Mouse (Mus musculus) heart, embryonic 14.5 days (tissue): ENCODE measurements at regions not wholly inside any gene's neighbourhood (a gene's known extent, or its start where the extent isn't known, plus 50 kb on each side); places are given as distances from the start of the nearest gene placed in this dataset.
"Not testable (repeated sequence)": the region's sequence is repeated elsewhere in the genome, so short reads cannot be mapped to it uniquely, and the experiment has no call there.

ENCODE experiments used
- ATAC-seq: fragments of 200-750 bp; cut with Nextera tagmentation; 2 replicates; pipeline ENCODE4 v1.8.0; 2017; ENCODE audit warnings: low read depth, moderate TSS enrichment; ENCODE audit not compliant: insufficient number of reproducible peaks, insufficient read depth, low FRiP score
- H3K27ac ChIP-seq, 2 experiments: fragments of 200-500 bp in 1 of 2; fragments of 300-500 bp in 1 of 2; sonication (generic) in 1 of 2; replicated peaks in 1 of 2; 2 replicates each; pipeline ENCODE4 v1.5.1; 2012 to 2014; ENCODE audit warnings: low read depth in 2 of 2, low read length in 2 of 2, control low read depth in 1 of 2, mild to moderate bottlenecking in 1 of 2, mixed read lengths in 1 of 2; ENCODE audit not compliant: control insufficient read depth in 1 of 2, insufficient read depth in 1 of 2
- H3K27me3 ChIP-seq: fragments of 300-500 bp; sonication (generic); 2 replicates; pipeline ENCODE4 v1.6.1; 2014; ENCODE audit warnings: mild to moderate bottlenecking, low read length, control low read depth; ENCODE audit not compliant: control insufficient read depth, insufficient read depth
- H3K36me3 ChIP-seq: fragments of 300-500 bp; sonication (generic); 2 replicates; pipeline ENCODE4 v1.6.1; 2014; ENCODE audit warnings: mild to moderate bottlenecking, control low read depth, low read length, mixed read lengths; ENCODE audit not compliant: control insufficient read depth, insufficient read depth
- H3K4me1 ChIP-seq, 2 experiments: fragments of 200-500 bp in 1 of 2; fragments of 300-500 bp in 1 of 2; sonication (generic) in 1 of 2; 2 replicates each; pipeline ENCODE4 v1.6.1; 2012 to 2014; ENCODE audit warnings: low read length in 2 of 2, control low read depth in 1 of 2, mixed read lengths in 1 of 2; ENCODE audit not compliant: control insufficient read depth in 2 of 2, insufficient read depth in 2 of 2
- H3K4me2 ChIP-seq: fragments of 300-500 bp; sonication (generic); 2 replicates; pipeline ENCODE4 v1.6.1; 2014; ENCODE audit warnings: mild to moderate bottlenecking, low read length
- H3K4me3 ChIP-seq, 2 experiments: fragments of 200-500 bp in 1 of 2; fragments of 300-500 bp in 1 of 2; sonication (generic) in 1 of 2; 2 replicates each; pipeline ENCODE4 v1.5.1; 2012 to 2014; ENCODE audit warnings: low read length in 2 of 2, mild to moderate bottlenecking in 2 of 2, control low read depth in 1 of 2, low read depth in 1 of 2, moderate library complexity in 1 of 2; ENCODE audit not compliant: control insufficient read depth in 1 of 2, insufficient read depth in 1 of 2
- H3K9ac ChIP-seq: fragments of 300-500 bp; sonication (generic); 2 replicates; pipeline ENCODE4 v1.6.1; 2014; ENCODE audit warnings: mild to moderate bottlenecking, low read length
- H3K9me3 ChIP-seq: fragments of 300-500 bp; sonication (generic); 2 replicates; pipeline ENCODE4 v1.6.1; 2016; ENCODE audit warnings: low read length, control low read depth; ENCODE audit not compliant: control insufficient read depth
- WGBS: fragments of 180-500 bp; shearing (Covaris S2); extraction: QIAGEN DNeasy Blood & Tissue Kit; methylation state at CpG from one replicate; pipeline ENCODE4 v1.1.7; 2014; 5-methylcytosine and 5-hydroxymethylcytosine counted together

DNA sequence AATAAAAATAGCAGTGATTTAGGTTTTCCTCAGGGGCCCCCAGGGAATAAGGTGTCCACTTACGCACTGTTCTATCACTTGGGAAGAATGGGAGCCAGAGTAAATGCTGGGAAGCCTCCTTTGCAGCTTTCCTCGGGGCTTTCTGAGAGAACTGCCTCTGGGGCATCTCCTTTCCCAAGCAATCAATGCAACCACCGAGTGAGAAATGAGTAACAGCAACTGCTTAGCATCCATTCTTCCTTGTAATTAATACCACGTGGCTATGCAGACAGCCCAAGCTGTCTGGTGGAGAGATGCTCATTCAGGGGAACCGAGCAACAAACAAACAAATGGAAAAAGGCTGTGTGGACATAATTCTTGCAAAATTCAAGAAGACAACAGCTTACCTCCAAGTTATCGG is 117.9 kb upstream of the Camk1g start:
- H3K9ac ChIP-seq = no peak overlapping the region
- ATAC-seq = no peak
- no peak overlapping the region for H3K27ac ChIP-seq
- H3K9me3 ChIP-seq = no peaks in the 10 kb centered on the region
- WGBS = 66% methylated on average over 6 of the region's 6 CpGs
- H3K27me3 ChIP-seq = no peaks in the 10 kb centered on the region
- H3K4me3 ChIP-seq = no peak overlapping the region
- H3K4me1 ChIP-seq = no peaks in the 10 kb centered on the region
- no peaks in the 10 kb centered on the region for H3K36me3 ChIP-seq
- H3K4me2 ChIP-seq = no peak overlapping the region

DNA sequence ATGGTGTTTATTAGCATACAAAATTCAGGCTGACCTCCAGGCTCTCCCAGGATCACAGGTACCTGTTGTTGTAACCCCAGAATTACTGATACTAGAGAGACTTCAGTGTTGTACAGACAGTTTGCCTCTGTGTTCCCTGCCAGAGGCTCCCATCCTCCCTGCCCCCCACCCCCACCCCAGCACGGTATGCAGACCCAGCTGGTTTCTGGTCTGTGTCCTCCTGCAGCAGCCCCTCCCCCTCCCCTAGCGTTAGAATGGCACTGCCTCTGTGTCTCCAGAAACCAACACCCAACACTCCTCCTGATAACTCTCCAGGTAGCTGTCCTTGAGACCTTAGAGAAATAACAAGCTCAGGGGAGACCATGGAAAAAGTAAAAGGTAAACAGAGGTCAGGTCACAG is 116.6 kb upstream of the Camk1g start:
- ATAC-seq, H3K4me3 ChIP-seq, H3K4me2 ChIP-seq, H3K27me3 ChIP-seq, H3K36me3 ChIP-seq, H3K27ac ChIP-seq, H3K4me1 ChIP-seq, H3K9me3 ChIP-seq, H3K9ac ChIP-seq: not testable (repeated sequence)
- WGBS = 0% methylated on average over 2 of the region's 2 CpGs

DNA sequence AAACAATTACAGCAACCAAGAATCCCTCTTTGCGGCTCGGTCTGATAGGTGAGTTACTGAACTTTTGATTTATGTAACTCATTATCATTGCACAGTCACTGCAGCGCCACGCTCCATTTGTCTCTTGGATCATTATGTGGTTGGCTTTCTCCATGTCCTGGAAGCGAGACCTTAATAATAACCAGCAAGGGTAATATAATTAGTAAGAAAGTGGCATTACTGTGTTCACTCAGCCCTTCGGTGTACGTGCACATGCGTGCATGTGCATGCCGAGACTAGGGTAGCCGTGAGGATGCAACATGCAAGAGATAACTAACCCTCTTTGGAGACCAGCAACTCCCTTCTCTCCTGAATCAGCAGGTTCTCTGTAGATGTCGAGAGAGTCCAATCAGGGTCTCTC is 114.9 kb upstream of the Camk1g start:
- no peak for ATAC-seq
- Histone ChIP-seq H3K4me2 (no peak overlapping the region), H3K4me1 (no peaks in the 10 kb centered on the region), H3K9me3 (no peaks in the 10 kb centered on the region), H3K27ac (no peak overlapping the region), H3K27me3 (no peaks in the 10 kb centered on the region), H3K4me3 (no peak overlapping the region), H3K9ac (no peak overlapping the region), H3K36me3 (no peaks in the 10 kb centered on the region)
- WGBS = 89% methylated on average over 11 of the region's 11 CpGs

DNA sequence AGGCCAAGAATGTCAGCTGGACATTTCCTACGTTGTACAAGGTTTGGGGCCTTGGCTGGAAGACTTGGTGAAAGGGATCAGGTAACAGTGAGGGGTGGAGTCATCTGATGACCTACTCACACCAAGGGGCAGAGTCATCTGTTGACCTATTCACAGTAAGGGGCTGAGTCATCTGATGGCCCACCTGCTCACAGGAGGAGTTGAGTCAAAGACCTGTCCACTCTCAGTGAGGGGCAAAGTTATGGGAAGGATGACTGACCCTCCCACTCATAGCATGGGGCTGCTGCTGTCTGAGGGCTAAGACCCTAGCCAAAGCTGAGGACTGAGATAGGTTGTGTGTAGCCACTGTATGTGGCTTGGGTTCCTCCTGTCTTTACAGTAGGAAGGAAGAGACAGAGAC is 107.2 kb upstream of the Camk1g start:
- ATAC-seq = no peak
- WGBS = 60% methylated on average over 1 of the region's 1 CpGs
- Histone ChIP-seq H3K4me3 (no peak overlapping the region), H3K4me1 (no peaks in the 10 kb centered on the region), H3K36me3 (no peaks in the 10 kb centered on the region), H3K9me3 (no peaks in the 10 kb centered on the region), H3K27ac (no peak overlapping the region), H3K9ac (no peak overlapping the region), H3K27me3 (no peaks in the 10 kb centered on the region), H3K4me2 (no peak overlapping the region)

DNA sequence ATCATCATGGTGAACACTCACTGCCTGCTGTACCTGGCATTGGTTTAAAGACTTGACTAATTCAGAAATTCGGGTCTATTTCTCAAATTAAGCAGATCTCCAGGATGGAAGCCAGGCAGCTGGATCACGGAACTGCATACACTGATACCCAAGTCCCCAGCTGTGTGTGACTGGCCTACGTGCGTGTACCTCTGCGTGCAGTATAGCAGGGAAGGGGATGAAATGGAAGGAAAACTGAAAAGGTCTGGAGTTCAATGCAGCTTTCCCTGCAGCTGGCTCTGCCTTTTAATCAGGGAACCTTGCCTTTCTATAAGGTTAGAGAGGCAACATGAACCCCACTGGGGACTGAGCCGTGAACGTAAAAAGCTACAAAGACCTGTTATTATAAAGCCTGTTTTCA is 106.7 kb upstream of the Camk1g start:
- Histone ChIP-seq H3K4me3 (no peak overlapping the region), H3K4me2 (no peak overlapping the region), H3K9me3 (no peaks in the 10 kb centered on the region), H3K27ac (no peak overlapping the region), H3K4me1 (no peaks in the 10 kb centered on the region), H3K36me3 (no peaks in the 10 kb centered on the region), H3K27me3 (no peaks in the 10 kb centered on the region), H3K9ac (no peak overlapping the region)
- 91% methylated on average over 7 of the region's 7 CpGs for WGBS
- no peak for ATAC-seq

DNA sequence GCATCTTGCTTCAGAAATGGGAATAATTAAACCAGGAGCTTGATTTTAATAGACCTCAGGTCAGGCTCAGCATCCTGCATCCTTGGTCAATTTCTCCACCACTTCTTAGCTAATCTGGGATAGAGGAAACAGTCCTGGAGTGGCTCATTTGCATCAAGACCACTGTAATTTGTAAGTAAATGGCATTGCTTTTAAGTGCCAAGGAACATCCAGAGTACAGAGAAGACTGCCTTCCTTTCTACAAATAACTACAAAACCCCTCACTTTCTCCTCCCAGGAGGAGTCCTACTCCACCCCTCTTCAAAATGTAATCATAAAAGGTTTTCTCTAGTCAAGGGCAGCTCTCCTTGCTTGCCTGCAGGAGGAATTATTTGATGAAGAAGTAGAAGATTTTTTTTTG is 96.2 kb upstream of the Camk1g start:
- Histone ChIP-seq H3K27me3 (no peaks in the 10 kb centered on the region), H3K27ac (no peak overlapping the region), H3K9ac (no peak overlapping the region), H3K4me2 (no peak overlapping the region), H3K4me3 (no peak overlapping the region), H3K36me3 (no peaks in the 10 kb centered on the region), H3K9me3 (no peaks in the 10 kb centered on the region), H3K4me1 (no peaks in the 10 kb centered on the region)
- no peak for ATAC-seq

DNA sequence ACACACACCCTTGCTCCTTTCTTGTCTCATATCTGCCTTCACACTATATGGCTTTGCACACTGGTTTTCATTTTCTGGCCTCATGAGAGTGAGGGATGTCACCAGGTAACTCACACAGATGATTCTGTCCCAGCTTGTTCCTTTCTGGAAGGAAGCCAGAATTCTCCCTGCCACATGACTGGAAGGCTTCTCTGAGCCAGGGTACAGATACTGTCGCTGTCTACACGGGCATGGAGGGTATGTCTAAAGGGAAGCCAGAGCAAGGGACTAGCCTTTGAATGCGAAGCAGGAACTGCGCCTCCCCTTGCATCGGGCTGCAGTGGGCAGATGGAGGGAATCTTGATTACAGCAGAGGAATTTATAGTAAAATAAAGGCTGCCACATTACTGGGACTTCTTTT is 89.6 kb upstream of the Camk1g start:
- Histone ChIP-seq H3K9ac (no peak overlapping the region), H3K27ac (no peak overlapping the region), H3K4me3 (no peak overlapping the region), H3K36me3 (no peaks in the 10 kb centered on the region), H3K27me3 (no peaks in the 10 kb centered on the region), H3K4me1 (peaks cover 8 to 9% of the 10 kb centered on the region in 2 experiments), H3K4me2 (no peak overlapping the region), H3K9me3 (no peaks in the 10 kb centered on the region)
- 44% methylated on average over 5 of the region's 5 CpGs for WGBS
- no peak for ATAC-seq

DNA sequence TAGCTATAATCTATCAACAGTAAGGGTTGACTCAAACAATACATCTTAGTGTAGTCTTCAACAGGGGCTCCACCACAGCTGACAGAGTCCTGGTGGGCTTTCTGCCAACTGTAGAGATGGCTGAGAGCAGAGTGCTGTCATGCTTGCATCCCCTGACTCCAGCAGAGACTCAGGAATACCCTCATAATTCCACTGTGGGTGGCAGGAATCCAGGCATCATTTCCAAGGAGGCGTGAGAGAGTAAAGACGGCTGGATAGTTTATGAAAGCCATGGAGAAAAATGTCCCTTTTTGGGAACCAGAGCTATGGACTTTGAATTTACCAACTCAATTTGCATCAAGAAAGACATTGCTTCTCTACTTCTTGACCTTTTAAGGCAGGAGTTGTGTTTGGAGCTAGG is 87.8 kb upstream of the Camk1g start:
- 65% methylated on average over 2 of the region's 2 CpGs for WGBS
- H3K4me3 ChIP-seq = no peak overlapping the region

More for the DNA sequence above, 87.8 kb upstream of the Camk1g start:
- no peaks in the 10 kb centered on the region for H3K9me3 ChIP-seq
- peaks cover 8 to 12% of the 10 kb centered on the region in 2 experiments for H3K4me1 ChIP-seq
- no peak overlapping the region for H3K4me2 ChIP-seq
- H3K36me3 ChIP-seq = no peaks in the 10 kb centered on the region
- no peak overlapping the region for H3K27ac ChIP-seq
- no peaks in the 10 kb centered on the region for H3K27me3 ChIP-seq
- ATAC-seq = no peak
- no peak overlapping the region for H3K9ac ChIP-seq
